Mouse (Mus musculus) kidney, postnatal 10 days (tissue): ENCODE measurements at regions not wholly inside any gene's neighbourhood (a gene's known extent, or its start where the extent isn't known, plus 50 kb on each side); places are given as distances from the start of the nearest gene placed in this dataset.
A peak's percentile ranks its signal among the peaks of the same experiment; 100 is the strongest.

ENCODE experiments used
- DNase-seq: peaks from one replicate; pipeline ENCODE4 v3.0.0; 2021; ENCODE audit warnings: mixed read lengths

GRCm38 (mm10) chr2:160062148-160062937 lies 271.6 kb downstream of the Gm826 start:
- DNase-seq: peak; percentile 20

DNA sequence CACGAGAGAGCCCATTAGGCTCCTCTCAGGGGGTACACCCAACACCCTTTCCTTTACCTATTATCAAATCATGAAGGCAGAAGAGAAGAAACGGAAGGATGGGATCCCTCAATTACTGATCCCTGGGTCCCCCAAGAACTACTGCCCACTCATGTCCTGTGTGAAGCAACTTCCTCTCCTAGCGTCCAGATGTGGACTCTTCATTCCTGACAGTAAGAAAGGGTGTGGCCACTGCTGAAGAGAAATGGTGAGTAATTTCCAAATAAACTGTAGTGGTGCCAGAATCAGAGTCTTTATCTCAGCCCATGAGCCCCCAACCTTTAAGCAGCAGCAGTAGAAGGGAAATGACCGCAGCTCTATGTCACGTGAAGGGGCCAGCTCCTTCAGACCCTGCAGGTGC lies 273.9 kb downstream of the Gm826 start:
- no peak for DNase-seq

DNA sequence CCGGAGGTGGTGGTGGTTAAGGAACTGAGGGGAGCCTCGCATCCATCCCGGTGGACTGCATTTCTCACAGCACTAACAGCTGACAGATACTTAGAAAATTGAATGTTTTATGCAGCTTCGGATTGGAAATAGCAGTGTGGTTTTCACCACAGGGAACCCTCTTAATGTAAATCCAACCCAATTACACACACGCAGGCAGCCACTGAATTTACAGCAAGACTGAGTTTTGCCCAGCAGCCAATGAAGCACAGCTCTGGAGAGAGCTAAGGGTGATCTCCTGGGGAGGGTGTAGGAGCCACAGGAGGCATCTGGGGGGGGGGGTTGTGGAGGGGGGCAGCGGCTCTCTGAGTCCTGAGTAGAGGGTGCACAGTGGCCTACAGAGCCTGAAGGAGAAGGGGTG lies 276.8 kb downstream of the Gm826 start:
- no peak for DNase-seq

DNA sequence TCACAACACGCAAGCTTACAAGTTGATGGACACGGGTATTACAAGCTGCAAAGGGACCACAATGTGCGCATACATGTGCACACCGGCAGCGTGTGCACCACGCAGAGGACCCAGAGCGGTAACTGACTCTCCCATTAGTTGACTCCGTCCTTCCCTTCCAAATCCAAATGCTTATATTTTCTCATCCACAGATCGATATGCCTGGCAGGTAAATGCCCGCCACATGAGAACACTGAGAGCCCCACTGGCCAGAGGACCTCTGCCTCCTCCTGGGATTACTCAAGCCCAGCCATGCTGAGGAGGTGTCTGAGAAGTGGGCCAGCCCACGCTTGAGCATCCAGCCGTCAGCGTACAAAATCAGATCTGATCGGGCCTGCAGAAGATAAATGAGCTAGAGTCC lies 279.6 kb downstream of the Gm826 start:
- no peak for DNase-seq

DNA sequence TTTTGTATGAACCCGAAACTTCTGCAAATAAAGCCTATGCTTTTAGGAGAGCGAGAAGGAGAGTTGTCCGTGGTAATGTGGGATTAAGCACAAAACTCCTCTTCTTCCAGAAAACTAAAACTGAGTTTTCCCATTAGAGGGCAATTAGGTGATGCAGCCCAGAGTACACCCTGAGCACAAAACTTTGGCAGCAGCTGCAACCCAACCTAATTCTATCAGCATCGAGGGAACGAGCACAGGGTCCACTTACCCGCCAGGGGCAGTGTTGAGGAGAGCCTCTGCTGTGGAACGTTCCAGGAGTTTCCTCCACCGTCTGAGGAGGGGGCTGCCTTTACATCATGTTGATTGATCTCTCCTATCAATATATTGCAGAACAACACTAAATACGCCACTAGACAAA lies 285.7 kb downstream of the Gm826 start:
- no peak for DNase-seq

- no peak for DNase-seq
These were observed 286.9 kb downstream of the Gm826 start for GRCm38 (mm10) chr2:160046881-160047543.

DNA sequence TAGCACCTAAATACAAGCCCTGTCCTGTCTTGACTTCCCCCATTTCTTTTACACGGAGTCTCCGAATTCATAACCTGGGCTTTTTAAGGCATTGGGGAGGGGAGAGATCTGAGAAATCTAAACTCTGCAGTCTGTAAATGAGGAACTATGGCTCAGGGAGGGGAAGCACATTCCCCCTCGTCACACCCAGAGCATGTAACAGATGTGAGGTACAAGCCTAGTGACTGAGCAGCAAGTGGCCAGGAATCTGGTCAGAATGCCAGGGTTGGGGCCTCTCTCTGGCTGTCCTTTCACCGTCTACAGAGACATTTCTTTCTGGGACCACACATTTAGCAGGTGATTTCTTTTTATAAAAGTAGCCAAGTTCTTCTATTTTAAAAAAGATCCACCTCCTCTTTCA lies 289.4 kb downstream of the Gm826 start:
- no peak for DNase-seq

DNA sequence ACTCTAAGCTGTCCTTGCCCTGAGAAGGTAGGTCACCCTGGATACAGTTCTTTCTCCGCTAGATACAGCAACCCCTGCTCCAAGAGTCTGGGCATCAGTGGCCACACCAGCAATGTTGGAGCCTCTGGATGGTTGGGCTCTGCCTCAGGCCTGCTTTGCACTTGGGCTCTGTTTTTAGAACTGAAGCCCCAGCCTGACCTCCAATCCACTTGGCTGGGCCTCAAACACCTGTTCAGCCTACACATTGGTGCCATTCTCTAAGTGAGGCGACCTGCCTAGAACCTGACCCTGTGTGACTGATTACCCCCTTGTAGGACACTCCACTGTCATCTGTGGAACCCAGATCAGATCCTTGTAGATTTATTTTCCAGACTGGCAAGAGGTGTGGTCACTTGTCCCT lies 289.8 kb downstream of the Gm826 start:
- no peak for DNase-seq

DNA sequence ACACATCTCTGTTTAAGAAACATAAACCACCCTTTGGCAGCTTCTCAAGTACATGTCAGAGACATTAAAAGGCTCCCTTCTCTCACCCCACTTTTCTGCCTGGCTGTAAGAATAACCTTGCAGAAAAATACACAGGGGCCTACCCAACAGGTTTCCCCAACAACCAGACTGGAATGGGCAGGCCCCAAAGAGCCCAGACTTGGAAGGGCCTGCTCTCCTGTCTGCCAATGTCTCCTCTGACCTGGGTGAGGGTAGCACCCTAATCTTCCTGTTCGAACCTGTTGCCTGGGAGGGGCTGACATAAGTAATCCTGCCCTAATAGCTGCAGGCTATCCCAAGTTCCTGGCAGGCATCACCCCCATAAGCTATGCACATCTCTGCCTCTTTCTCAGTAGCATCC lies 304.5 kb downstream of the Gm826 start:
- DNase-seq: no peak

DNA sequence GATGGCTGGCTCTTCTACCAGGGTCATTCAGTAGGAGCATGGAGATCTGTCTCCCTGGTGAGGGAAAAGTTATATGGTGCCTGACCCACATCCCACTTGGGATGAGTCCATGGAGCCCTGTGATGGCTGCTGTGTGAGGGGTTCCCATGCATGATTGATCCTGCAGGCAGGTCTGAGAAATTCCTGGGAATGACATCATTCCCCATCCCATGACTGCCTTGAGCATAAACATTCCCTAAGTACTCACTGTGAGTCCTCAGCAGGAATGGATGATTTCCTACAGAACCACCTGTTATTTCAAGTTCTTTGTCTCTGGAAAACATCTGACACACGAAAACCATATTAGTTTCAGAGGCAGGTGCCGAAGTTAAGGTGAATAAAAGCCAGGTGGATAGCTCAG lies 305.5 kb downstream of the Gm826 start:
- no peak for DNase-seq

DNA sequence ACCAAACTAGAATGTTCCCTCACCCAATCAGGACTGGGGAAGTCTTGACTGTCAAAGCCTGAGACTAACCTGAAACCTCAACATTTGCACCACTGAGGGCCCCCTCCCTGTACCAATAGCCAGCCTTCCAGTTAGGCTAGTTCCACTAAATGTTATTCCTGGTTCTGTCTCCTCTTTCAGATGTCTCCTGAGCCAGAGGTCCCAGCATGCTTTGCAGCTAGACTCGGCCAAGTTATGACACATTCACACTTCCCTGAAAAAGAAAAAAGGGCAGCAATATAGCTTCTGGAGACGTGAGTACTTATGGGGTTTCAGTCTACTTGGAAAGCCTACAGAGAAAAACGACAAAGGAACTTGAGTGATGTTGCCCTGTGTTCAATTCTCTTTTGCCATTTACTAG lies 308.1 kb downstream of the Gm826 start:
- no peak for DNase-seq

- DNase-seq: no peak
These were observed 312.4 kb downstream of the Gm826 start for GRCm38 (mm10) chr2:160021541-160021940.

GRCm38 (mm10) chr2:160020876-160021275 lies 313.1 kb downstream of the Gm826 start:
- no peak for DNase-seq

GRCm38 (mm10) chr2:160017020-160017812 lies 316.7 kb downstream of the Gm826 start:
- no peak for DNase-seq

DNA sequence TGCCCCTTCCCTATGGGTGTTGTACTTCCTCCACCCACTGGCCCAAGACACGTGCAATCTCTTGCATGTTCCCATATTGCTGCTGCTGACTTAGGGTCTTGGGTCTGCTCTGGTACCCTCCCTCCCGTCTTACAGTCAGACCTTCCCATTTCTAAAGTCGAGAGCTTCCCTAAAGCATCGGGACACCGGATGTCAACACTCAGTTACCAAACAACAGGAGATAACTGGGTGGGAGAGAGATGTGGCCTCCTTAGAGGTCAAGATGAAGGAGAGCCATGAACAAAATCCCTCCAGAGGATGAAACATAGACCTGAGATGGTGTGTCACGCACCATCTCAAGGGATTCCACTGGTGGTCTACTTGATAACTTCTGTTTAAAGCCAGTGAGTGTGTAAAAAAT lies 322.5 kb downstream of the Gm826 start:
- no peak for DNase-seq

DNA sequence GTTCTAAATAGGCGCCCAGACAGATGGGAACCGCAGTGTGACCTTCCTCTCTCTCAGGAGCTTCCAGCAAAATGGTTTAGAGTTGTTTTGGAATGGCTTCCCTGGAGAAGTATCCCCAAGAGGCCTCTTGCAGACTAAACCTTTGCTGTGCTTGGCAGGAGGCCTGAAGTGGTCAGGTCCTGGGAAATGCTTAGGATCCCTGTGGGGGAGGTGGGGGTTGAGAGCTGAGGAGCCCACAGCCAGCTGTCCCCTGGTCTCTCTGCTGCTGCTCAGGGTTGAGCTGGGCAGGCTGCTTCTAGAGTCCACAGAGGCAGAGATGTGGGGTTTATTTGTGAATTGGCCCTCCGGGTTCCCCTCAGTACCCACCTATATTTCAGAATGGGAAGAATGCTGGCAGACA lies 331.3 kb downstream of the Gm826 start:
- peak; percentile 58 for DNase-seq

DNA sequence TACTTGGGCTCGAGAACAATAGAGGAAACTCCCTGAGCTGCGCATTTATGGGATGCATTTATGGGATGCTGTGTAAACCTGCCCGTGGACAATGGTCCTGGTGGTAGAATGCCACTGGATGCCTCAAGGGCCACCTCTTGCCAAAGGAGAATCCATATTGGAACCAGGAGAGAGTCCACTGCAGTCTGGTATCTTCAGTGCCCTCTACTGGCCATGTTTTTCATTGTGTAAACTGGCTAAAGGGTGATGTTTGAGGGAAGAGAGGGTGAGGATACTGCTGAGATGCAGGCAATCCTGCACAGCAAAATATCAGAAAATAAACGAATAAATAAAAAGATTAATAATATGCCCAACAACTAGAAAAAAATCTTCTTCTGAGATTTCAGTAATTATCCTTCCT lies 333.5 kb downstream of the Gm826 start:
- DNase-seq: peak; percentile 14

- DNase-seq: peak; percentile 12
These were observed 336.6 kb downstream of the Gm826 start for GRCm38 (mm10) chr2:159997395-159997794.

GRCm38 (mm10) chr2:159994490-159994889 lies 339.5 kb downstream of the Gm826 start:
- no peak for DNase-seq

DNA sequence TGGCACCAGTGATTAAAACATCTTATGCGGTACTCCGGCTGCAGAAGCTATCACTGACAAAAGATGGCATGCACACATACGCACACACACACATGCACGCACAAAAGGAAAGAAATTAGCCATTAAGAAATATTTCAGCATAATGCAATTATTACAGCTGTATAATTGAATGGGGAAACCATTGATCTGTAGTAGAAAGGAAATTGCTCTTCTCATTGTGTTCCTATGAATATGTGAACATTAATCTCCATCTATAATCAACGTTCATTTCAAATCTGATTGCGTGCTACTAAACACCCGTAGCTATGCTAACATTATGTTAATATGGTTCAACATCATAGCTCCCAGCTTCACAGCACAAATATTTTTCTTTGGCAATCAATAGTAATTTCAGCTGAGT lies 347.2 kb downstream of the Gm826 start:
- DNase-seq: no peak

GRCm38 (mm10) chr2:159981694-159982093 lies 352.3 kb downstream of the Gm826 start:
- no peak for DNase-seq

- no peak for DNase-seq
These were observed 383.6 kb downstream of the Gm826 start for GRCm38 (mm10) chr2:159950369-159950768.

DNA sequence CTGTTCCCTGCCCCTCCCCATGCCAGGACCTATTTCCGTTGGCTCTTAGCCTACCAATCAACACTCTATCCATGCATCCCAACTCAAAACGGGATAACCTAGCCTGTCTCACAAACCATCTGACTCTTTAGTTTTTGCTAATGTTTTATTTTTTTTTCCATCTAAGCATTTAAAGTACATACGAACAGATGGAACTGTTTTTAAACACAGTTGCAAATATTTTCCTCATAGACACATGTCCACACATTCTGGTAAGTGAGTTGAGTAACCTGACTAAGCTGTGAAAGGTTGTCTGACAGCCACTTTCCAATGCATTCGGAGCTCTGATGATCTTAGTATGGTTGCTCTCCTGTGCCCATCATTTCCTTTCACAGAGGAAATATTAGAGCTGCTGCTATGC lies 384.9 kb downstream of the Gm826 start:
- no peak for DNase-seq

DNA sequence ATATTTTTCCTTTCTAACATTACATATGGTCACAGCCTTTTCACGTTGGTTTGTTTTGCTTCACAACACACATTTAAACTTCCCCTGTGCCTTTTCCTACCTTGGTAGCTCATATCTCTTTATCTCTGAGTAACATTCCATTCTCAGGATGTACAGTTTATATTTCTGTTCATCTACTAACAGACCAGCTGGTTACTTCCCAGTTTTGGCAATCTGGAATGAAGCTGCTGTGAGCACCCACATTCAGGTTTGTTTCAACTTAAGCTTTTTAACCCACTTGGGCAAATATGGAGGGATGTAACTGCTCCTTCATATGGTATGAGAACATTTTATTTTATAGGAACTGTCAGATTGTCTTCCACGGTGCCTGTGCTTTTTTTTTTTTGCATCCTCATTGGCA lies 403.2 kb downstream of the Gm826 start:
- DNase-seq: no peak
